Mouse (Mus musculus) gastrocnemius, adult 8-10 months (tissue): ENCODE measurements at regions not wholly inside any gene's neighbourhood (a gene's known extent, or its start where the extent isn't known, plus 50 kb on each side); places are given as distances from the start of the nearest gene placed in this dataset.
A peak's percentile ranks its signal among the peaks of the same experiment; 100 is the strongest.

Source experiments
- DNase-seq, 2 experiments: peaks; one replicate each; pipeline ENCODE4 v3.0.0; 2022; ENCODE audit warnings: low spot score in 2 of 2

GRCm38 (mm10) chrX:99350233-99350632 lies 120.8 kb downstream of the Pja1 start:
- no peak for DNase-seq

GRCm38 (mm10) chrX:99340223-99340622 lies 130.8 kb downstream of the Pja1 start:
- no peak for DNase-seq

GRCm38 (mm10) chrX:99339081-99339876 lies 131.8 kb downstream of the Pja1 start:
- no peak for DNase-seq

GRCm38 (mm10) chrX:99336616-99337553 lies 134.2 kb downstream of the Pja1 start:
- no peak for DNase-seq

- no peak for DNase-seq
Observed at GRCm38 (mm10) chrX:99335886-99336589, 135.0 kb downstream of the Pja1 start.

- DNase-seq, result no peak
Observed at GRCm38 (mm10) chrX:99332457-99332770, 138.7 kb downstream of the Pja1 start.

- DNase-seq, result no peak
Observed at GRCm38 (mm10) chrX:99331764-99332456, 139.2 kb downstream of the Pja1 start.

- DNase-seq, result no peak
Observed at GRCm38 (mm10) chrX:99330386-99330785, 140.7 kb downstream of the Pja1 start.

- DNase-seq, result no peak
Observed at GRCm38 (mm10) chrX:99328576-99328975, 142.5 kb downstream of the Pja1 start.

- DNase-seq, result no peak
Observed at GRCm38 (mm10) chrX:99326167-99326566, 144.9 kb downstream of the Pja1 start.

- peak; percentile 16 to 49 for DNase-seq
Observed at GRCm38 (mm10) chrX:99325460-99325859, 145.6 kb downstream of the Pja1 start.

GRCm38 (mm10) chrX:99324546-99325170 lies 146.4 kb downstream of the Pja1 start:
- DNase-seq, result no peak

GRCm38 (mm10) chrX:99319791-99320190 lies 151.3 kb downstream of the Pja1 start:
- DNase-seq, result no peak

GRCm38 (mm10) chrX:99319163-99319562 lies 151.9 kb downstream of the Pja1 start:
- no peak for DNase-seq

GRCm38 (mm10) chrX:99318141-99318540 lies 152.9 kb downstream of the Pja1 start:
- DNase-seq, result no peak

GRCm38 (mm10) chrX:99317736-99318135 lies 153.3 kb downstream of the Pja1 start:
- no peak for DNase-seq

GRCm38 (mm10) chrX:99316410-99317056 lies 154.5 kb downstream of the Pja1 start:
- DNase-seq, result peak; percentile 27 to 52

- DNase-seq, result no peak
Observed at GRCm38 (mm10) chrX:99299110-99299509, 163.2 kb downstream of the Efnb1 start.

- DNase-seq, result no peak
Observed at GRCm38 (mm10) chrX:99294726-99295125, 158.8 kb downstream of the Efnb1 start.

GRCm38 (mm10) chrX:99293967-99294366 lies 158.0 kb downstream of the Efnb1 start:
- DNase-seq, result no peak
